Mouse (Mus musculus): ENCODE results near the gene Hcar2. TPM values are rescaled to one million over a fixed set of nuclear protein-coding genes. Genes with fewer than 3 reads are reported as not detected.

Hcar2 gene
- polyA plus RNA-seq, 1 experiment from 2014 or later, result 1.6 TPM

DNA sequence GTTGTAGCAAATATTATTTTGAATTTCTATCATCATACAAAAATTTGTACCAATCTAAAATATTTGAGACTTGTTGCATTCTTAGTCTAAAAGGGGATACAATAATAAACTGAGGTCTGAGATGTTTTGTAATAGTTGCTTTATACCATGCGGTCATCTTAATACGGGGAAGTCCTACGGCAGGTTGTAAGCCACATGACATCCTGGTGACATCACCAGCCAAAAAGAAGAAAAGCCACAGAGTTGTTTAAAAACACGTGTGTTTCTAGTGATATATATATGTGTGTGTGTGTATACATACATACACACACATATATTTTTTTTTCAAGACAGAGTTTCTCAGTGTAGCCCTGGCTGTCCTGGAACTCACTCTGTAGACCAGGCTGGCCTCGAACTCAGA, 28.2 kb upstream of the Hcar2 start:
- 90% methylated on average over 5 of the region's 5 CpGs for WGBS
- Histone ChIP-seq H3K27me3 (replicated peaks; ENCODE audit: control insufficient read depth, insufficient read depth, low read length) (no peaks in the 10 kb centered on the region), H3K27ac (replicated peaks; ENCODE audit: low read depth, low read length) (no peak overlapping the region), H3K4me2 (ENCODE audit: low read depth, low read length) (no peak overlapping the region), H3K4me3 (ENCODE audit: low read depth, low read length) (no peak overlapping the region), H3K4me1 (ENCODE audit: control insufficient read depth, insufficient read depth, low read length) (0 out of 2 replicates have a peak, but pooled peaks cover 3% of the 10 kb centered on the region), H3K9me3 (ENCODE audit: control insufficient read depth, low read length) (no peaks in the 10 kb centered on the region), H3K9ac (ENCODE audit: low read depth, low read length) (no peak overlapping the region), H3K36me3 (ENCODE audit: control insufficient read depth, insufficient read depth, low read length) (no peaks in the 10 kb centered on the region)
- DNase-seq (ENCODE audit: low spot score), result no peak
- ATAC-seq (ENCODE audit: low read depth), result no peak

DNA sequence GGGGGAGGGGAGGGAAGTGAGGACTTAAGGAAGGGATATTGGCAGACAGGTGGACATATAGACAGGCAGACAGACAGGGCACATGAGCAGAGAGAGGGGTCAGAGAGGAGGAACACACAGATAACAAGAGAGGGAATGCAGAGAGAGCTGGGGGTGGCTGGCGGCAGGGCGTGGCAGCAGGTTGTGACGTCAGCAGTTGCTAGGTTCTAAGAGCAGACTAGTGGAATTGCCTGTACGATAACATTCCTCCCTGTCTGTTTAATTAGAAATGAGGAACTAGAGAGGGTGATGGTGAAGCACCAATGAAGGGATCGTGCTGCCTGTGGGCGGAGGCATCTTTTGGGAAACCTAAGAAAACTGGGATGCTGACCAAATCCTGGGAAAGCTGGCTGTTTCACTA, 26.4 kb upstream of the Hcar2 start:
- H3K4me2 ChIP-seq (ENCODE audit: low read depth, low read length), result no peak overlapping the region
- 0 out of 2 replicates have a peak, but pooled peaks cover 3% of the 10 kb centered on the region for H3K4me1 ChIP-seq (ENCODE audit: control insufficient read depth, insufficient read depth, low read length)
- no peak for DNase-seq (ENCODE audit: low spot score)
- H3K27me3 ChIP-seq (replicated peaks; ENCODE audit: control insufficient read depth, insufficient read depth, low read length), result no peaks in the 10 kb centered on the region
- ATAC-seq (ENCODE audit: low read depth), result no peak
- H3K9ac ChIP-seq (ENCODE audit: low read depth, low read length), result no peak overlapping the region
- 46% methylated on average over 6 of the region's 6 CpGs for whole genome bisulfite sequencing
- H3K4me3 ChIP-seq (ENCODE audit: low read depth, low read length), result no peak overlapping the region
- H3K27ac ChIP-seq (replicated peaks; ENCODE audit: low read depth, low read length), result no peak overlapping the region
- H3K9me3 ChIP-seq (ENCODE audit: control insufficient read depth, low read length), result no peaks in the 10 kb centered on the region
- no peaks in the 10 kb centered on the region for H3K36me3 ChIP-seq (ENCODE audit: control insufficient read depth, insufficient read depth, low read length)

DNA sequence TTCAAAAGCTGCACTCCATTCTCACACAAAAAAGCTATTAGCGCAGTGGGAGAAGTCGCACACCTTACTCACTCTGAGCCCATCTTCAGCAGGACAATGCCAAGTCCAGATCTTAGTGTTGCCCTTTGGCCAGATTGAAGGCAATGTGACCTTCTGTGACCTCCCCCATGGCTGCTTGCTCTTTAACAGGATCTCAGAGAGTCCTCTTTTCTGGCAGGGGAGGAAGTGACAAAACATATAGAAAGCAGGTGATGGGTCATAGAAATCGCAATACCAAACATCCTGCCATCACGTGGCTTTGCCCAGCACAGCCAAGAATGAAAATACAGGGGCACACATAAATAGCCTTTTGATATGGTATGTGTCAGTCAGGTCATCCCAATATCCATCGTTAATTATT, 25.7 kb upstream of the Hcar2 start:
- no peak overlapping the region for H3K4me2 ChIP-seq (ENCODE audit: low read depth, low read length)
- H3K9ac ChIP-seq (ENCODE audit: low read depth, low read length), result no peak overlapping the region
- DNase-seq (ENCODE audit: low spot score) (no peak), ATAC-seq (ENCODE audit: low read depth) (no peak)
- H3K36me3 ChIP-seq (ENCODE audit: control insufficient read depth, insufficient read depth, low read length), result no peaks in the 10 kb centered on the region
- WGBS, result 79% methylated on average over 5 of the region's 5 CpGs
- 0 out of 2 replicates have a peak, but pooled peaks cover 3% of the 10 kb centered on the region for H3K4me1 ChIP-seq (ENCODE audit: control insufficient read depth, insufficient read depth, low read length)
- no peak overlapping the region for H3K4me3 ChIP-seq (ENCODE audit: low read depth, low read length)
- H3K27ac ChIP-seq (replicated peaks; ENCODE audit: low read depth, low read length), result no peak overlapping the region
- H3K27me3 ChIP-seq (replicated peaks; ENCODE audit: control insufficient read depth, insufficient read depth, low read length), result no peaks in the 10 kb centered on the region
- no peaks in the 10 kb centered on the region for H3K9me3 ChIP-seq (ENCODE audit: control insufficient read depth, low read length)

GRCm38 (mm10) chr5:123890312-123890711, 25.0 kb upstream of the Hcar2 start:
- ATAC-seq (ENCODE audit: low read depth) (no peak), DNase-seq (ENCODE audit: low spot score) (no peak)
- Histone ChIP-seq H3K4me2 (ENCODE audit: low read depth, low read length) (no peak overlapping the region), H3K9me3 (ENCODE audit: control insufficient read depth, low read length) (no peaks in the 10 kb centered on the region), H3K4me3 (ENCODE audit: low read depth, low read length) (no peak overlapping the region), H3K36me3 (ENCODE audit: control insufficient read depth, insufficient read depth, low read length) (no peaks in the 10 kb centered on the region), H3K27me3 (replicated peaks; ENCODE audit: control insufficient read depth, insufficient read depth, low read length) (no peaks in the 10 kb centered on the region), H3K9ac (ENCODE audit: low read depth, low read length) (no peak overlapping the region), H3K4me1 (ENCODE audit: control insufficient read depth, insufficient read depth, low read length) (0 out of 2 replicates have a peak, but pooled peaks cover under 1% of the 10 kb centered on the region), H3K27ac (replicated peaks; ENCODE audit: low read depth, low read length) (no peak overlapping the region)
- WGBS, result 61% methylated on average over 2 of the region's 2 CpGs

DNA sequence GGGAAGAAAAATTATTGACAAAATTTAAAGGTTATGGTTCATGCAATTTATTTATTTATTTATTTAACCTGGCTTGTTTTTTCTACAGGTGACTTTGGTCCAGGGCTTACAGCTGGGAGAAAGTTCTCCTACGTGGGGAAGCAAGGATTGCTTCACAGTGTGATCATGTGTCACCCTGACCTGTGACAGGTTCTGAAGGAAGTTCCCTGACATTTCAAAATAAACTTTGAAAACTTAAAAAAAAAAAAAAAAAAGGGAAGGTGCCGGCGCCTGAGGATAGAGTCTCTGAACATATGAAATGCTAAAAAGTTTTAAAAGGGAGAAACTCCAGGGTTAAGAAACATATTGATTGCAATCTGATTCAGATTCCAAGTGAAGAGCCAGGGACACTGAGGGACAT, 21.1 kb upstream of the Hcar2 start:
- H3K4me3 ChIP-seq (ENCODE audit: low read depth, low read length), result no peak overlapping the region
- no peaks in the 10 kb centered on the region for H3K9me3 ChIP-seq (ENCODE audit: control insufficient read depth, low read length)
- no peaks in the 10 kb centered on the region for H3K4me1 ChIP-seq (ENCODE audit: control insufficient read depth, insufficient read depth, low read length)
- ATAC-seq (ENCODE audit: low read depth), result no peak
- no peaks in the 10 kb centered on the region for H3K36me3 ChIP-seq (ENCODE audit: control insufficient read depth, insufficient read depth, low read length)
- H3K27ac ChIP-seq (replicated peaks; ENCODE audit: low read depth, low read length), result no peak overlapping the region
- no peaks in the 10 kb centered on the region for H3K27me3 ChIP-seq (replicated peaks; ENCODE audit: control insufficient read depth, insufficient read depth, low read length)
- H3K4me2 ChIP-seq (ENCODE audit: low read depth, low read length), result no peak overlapping the region
- no peak overlapping the region for H3K9ac ChIP-seq (ENCODE audit: low read depth, low read length)
- no peak for DNase-seq (ENCODE audit: low spot score)
- 65% methylated on average over 3 of the region's 3 CpGs for WGBS

GRCm38 (mm10) chr5:123884332-123884731, 19.0 kb upstream of the Hcar2 start:
- DNase-seq (ENCODE audit: low spot score) (no peak), ATAC-seq (ENCODE audit: low read depth) (no peak)
- H3K9me3 ChIP-seq (ENCODE audit: control insufficient read depth, low read length), result no peaks in the 10 kb centered on the region
- no peak overlapping the region for H3K27ac ChIP-seq (replicated peaks; ENCODE audit: low read depth, low read length)
- WGBS, result 70% methylated on average over 9 of the region's 10 CpGs
- H3K9ac ChIP-seq (ENCODE audit: low read depth, low read length), result no peak overlapping the region
- no peak overlapping the region for H3K4me2 ChIP-seq (ENCODE audit: low read depth, low read length)
- H3K36me3 ChIP-seq (ENCODE audit: control insufficient read depth, insufficient read depth, low read length), result no peaks in the 10 kb centered on the region
- H3K27me3 ChIP-seq (replicated peaks; ENCODE audit: control insufficient read depth, insufficient read depth, low read length), result no peaks in the 10 kb centered on the region
- peaks cover 9% of the 10 kb centered on the region; the same call in 1 of the 2 replicates for H3K4me1 ChIP-seq (ENCODE audit: control insufficient read depth, insufficient read depth, low read length)
- no peak overlapping the region for H3K4me3 ChIP-seq (ENCODE audit: low read depth, low read length)

GRCm38 (mm10) chr5:123883891-123884290, 18.6 kb upstream of the Hcar2 start:
- Histone ChIP-seq H3K27ac (replicated peaks; ENCODE audit: low read depth, low read length) (no peak overlapping the region), H3K27me3 (replicated peaks; ENCODE audit: control insufficient read depth, insufficient read depth, low read length) (no peaks in the 10 kb centered on the region), H3K4me3 (ENCODE audit: low read depth, low read length) (no peak overlapping the region), H3K4me2 (ENCODE audit: low read depth, low read length) (no peak overlapping the region), H3K9ac (ENCODE audit: low read depth, low read length) (no peak overlapping the region), H3K4me1 (ENCODE audit: control insufficient read depth, insufficient read depth, low read length) (peaks cover 9% of the 10 kb centered on the region; the same call in 1 of the 2 replicates), H3K36me3 (ENCODE audit: control insufficient read depth, insufficient read depth, low read length) (no peaks in the 10 kb centered on the region), H3K9me3 (ENCODE audit: control insufficient read depth, low read length) (no peaks in the 10 kb centered on the region)
- no peak for DNase-seq (ENCODE audit: low spot score)
- no peak for ATAC-seq (ENCODE audit: low read depth)
- WGBS, result 75% methylated on average over 7 of the region's 7 CpGs

DNA sequence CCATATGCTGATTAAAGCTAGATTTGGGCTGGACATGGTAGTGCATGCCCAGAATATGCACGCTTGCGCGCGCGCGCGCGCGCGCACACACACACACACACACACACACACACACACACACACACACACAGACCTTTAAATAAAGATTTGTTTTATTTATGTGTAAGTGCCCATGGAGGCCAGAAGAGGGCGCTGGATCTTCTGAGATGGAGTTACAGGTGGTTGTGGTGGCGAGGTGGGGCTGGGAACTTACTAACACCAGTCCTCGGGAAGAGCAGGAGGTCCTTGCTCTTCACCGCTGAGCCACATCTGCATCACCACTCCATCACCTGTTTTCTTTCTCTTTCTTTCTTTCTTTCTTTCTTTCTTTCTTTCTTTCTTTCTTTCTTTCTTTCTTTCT, 15.5 kb upstream of the Hcar2 start:
- no peaks in the 10 kb centered on the region for H3K9me3 ChIP-seq (ENCODE audit: control insufficient read depth, low read length)
- no peak for ATAC-seq (ENCODE audit: low read depth)
- no peak for DNase-seq (ENCODE audit: low spot score)
- no peak overlapping the region for H3K9ac ChIP-seq (ENCODE audit: low read depth, low read length)
- H3K4me2 ChIP-seq (ENCODE audit: low read depth, low read length), result no peak overlapping the region
- H3K27ac ChIP-seq (replicated peaks; ENCODE audit: low read depth, low read length), result no peak overlapping the region
- whole genome bisulfite sequencing, result 84% methylated on average over 14 of the region's 14 CpGs
- H3K4me3 ChIP-seq (ENCODE audit: low read depth, low read length), result no peak overlapping the region
- H3K4me1 ChIP-seq (ENCODE audit: control insufficient read depth, insufficient read depth, low read length), result peaks cover 13% of the 10 kb centered on the region; the same call in 1 of the 2 replicates
- H3K36me3 ChIP-seq (ENCODE audit: control insufficient read depth, insufficient read depth, low read length), result no peaks in the 10 kb centered on the region
- no peaks in the 10 kb centered on the region for H3K27me3 ChIP-seq (replicated peaks; ENCODE audit: control insufficient read depth, insufficient read depth, low read length)

DNA sequence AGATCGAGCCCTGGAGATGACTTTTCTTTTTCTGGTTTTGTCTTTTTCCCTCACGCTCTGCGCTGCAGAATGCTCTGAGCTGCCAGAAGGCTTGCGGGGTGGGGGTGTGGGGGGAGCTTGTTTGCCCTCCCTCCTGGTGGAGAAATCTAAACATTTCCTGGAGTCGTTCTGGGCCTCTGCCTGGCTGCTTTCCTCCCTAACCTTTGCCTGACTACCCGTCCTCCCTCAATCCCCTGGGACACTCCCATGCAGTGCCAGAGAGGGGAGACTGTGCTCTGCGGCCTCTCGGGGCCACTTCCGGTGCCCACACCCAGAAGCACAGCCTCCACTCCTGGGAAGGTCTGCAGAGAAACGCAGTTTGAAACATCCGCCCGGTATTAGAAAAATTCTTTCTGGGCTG, 14.6 kb upstream of the Hcar2 start, which contains the start of gene Hcar1:
Gene Hcar1 (minus strand): TSS at position 93 of the 400 bp plus-strand sequence.
- peak within 1 kb of the TSS; percentile 46 for H3K4me2 ChIP-seq (ENCODE audit: low read depth, low read length)
- H3K9me3 ChIP-seq (ENCODE audit: control insufficient read depth, low read length), result no peaks in the 10 kb centered on the region
- no peaks in the 10 kb centered on the region for H3K36me3 ChIP-seq (ENCODE audit: control insufficient read depth, insufficient read depth, low read length)
- WGBS, result 34% methylated on average over 12 of the region's 12 CpGs
- H3K4me1 ChIP-seq (ENCODE audit: control insufficient read depth, insufficient read depth, low read length), result peaks cover 13% of the 10 kb centered on the region; the same call in 1 of the 2 replicates
- peak within 1 kb of the TSS; percentile 33; the same call in 1 of the 2 replicates for H3K27ac ChIP-seq (replicated peaks; ENCODE audit: low read depth, low read length)
- DNase-seq (ENCODE audit: low spot score) (peak; percentile 36), ATAC-seq (ENCODE audit: low read depth) (no peak; the same call in 1 of the 2 replicates)
- H3K4me3 ChIP-seq (ENCODE audit: low read depth, low read length), result no peak within 1 kb of the TSS
- H3K9ac ChIP-seq (ENCODE audit: low read depth, low read length), result peak within 1 kb of the TSS; percentile 37
- H3K27me3 ChIP-seq (replicated peaks; ENCODE audit: control insufficient read depth, insufficient read depth, low read length), result no peaks in the 10 kb centered on the region
